Mouse (Mus musculus) midbrain, embryonic 14.5 days (tissue): Measurements from ENCODE around the gene Tbx3. TPM values are rescaled to one million over a fixed set of nuclear protein-coding genes. Genes with fewer than 3 reads are reported as not detected.
A peak's percentile ranks its signal among the peaks of the same experiment; 100 is the strongest.

ENCODE experiments used
- ATAC-seq: fragments of 200-750 bp; cut with Nextera tagmentation; 2 replicates; pipeline ENCODE4 v1.8.0; 2017; ENCODE audit warnings: moderate number of reproducible peaks, moderate library complexity; ENCODE audit not compliant: low FRiP score, low TSS enrichment
- DNase-seq: peaks from one replicate; pipeline ENCODE4 v3.0.0-alpha.2; 2015
- H3K27ac ChIP-seq: fragments of 300-500 bp; sonication (generic); replicated peaks from 2 replicates; pipeline ENCODE4 v1.5.1; 2014; ENCODE audit warnings: mild to moderate bottlenecking, low read depth, low read length, moderate library complexity
- H3K27me3 ChIP-seq: fragments of 300-500 bp; sonication (generic); 2 replicates; pipeline ENCODE4 v1.6.1; 2014; ENCODE audit warnings: low read length, control low read depth, mixed read lengths; ENCODE audit not compliant: control insufficient read depth, insufficient read depth
- H3K36me3 ChIP-seq: fragments of 300-500 bp; sonication (generic); 2 replicates; pipeline ENCODE4 v1.6.1; 2014; ENCODE audit warnings: low read length, control low read depth; ENCODE audit not compliant: control insufficient read depth, insufficient read depth
- H3K4me1 ChIP-seq: fragments of 300-500 bp; sonication (generic); 2 replicates; pipeline ENCODE4 v1.6.1; 2014; ENCODE audit warnings: mild to moderate bottlenecking, antibody characterized with exemption, low read length, control low read depth; ENCODE audit not compliant: control insufficient read depth, insufficient read depth
- H3K4me2 ChIP-seq: fragments of 300-500 bp; sonication (generic); 2 replicates; pipeline ENCODE4 v1.6.1; 2014; ENCODE audit warnings: mild to moderate bottlenecking, low read length, moderate library complexity
- H3K4me3 ChIP-seq: fragments of 300-500 bp; sonication (generic); replicated peaks from 2 replicates; pipeline ENCODE4 v1.5.1; 2014; ENCODE audit warnings: low read depth, low read length
- H3K9ac ChIP-seq: fragments of 300-500 bp; sonication (generic); replicated peaks from 2 replicates; pipeline ENCODE4 v1.6.1; 2014; ENCODE audit warnings: mild to moderate bottlenecking, low read length, moderate library complexity
- H3K9me3 ChIP-seq: fragments of 300-500 bp; sonication (generic); 2 replicates; pipeline ENCODE4 v1.6.1; 2016; ENCODE audit warnings: low read length, control low read depth, mixed read lengths; ENCODE audit not compliant: control insufficient read depth
- WGBS: fragments of 180-500 bp; shearing (Covaris S2); extraction: QIAGEN DNeasy Blood & Tissue Kit; methylation state at CpG from one replicate; pipeline ENCODE4 v1.1.7; 2014; 5-methylcytosine and 5-hydroxymethylcytosine counted together
- polyA plus RNA-seq: library from polyadenylated mRNA; unstranded; fragments of >200 nt; fragmentation: Nextera tagmentation; extraction: Ambion mirVana; gene quantifications from 2 replicates; pipeline ENCODE4 v1.2.1, GENCODE M21; 2014

Tbx3 gene
- polyA plus RNA-seq, 1 experiment from 2014 or later = 2.4 TPM

GRCm38 (mm10) chr5:119681011-119681832, 10.8 kb downstream of the Tbx3 start:
- ATAC-seq = no peak
- no peaks in the 10 kb centered on the region for H3K9me3 ChIP-seq
- H3K27ac ChIP-seq = no peak overlapping the region
- H3K4me3 ChIP-seq = no peak overlapping the region
- H3K36me3 ChIP-seq = no peaks in the 10 kb centered on the region
- H3K27me3 ChIP-seq = peaks cover 93% of the 10 kb centered on the region
- no peak for DNase-seq
- no peak overlapping the region for H3K9ac ChIP-seq
- no peak overlapping the region for H3K4me2 ChIP-seq
- WGBS = 5% methylated on average over 8 of the region's 8 CpGs
- H3K4me1 ChIP-seq = no peaks in the 10 kb centered on the region

- H3K27me3 ChIP-seq = peaks cover 93% of the 10 kb centered on the region
- no peak overlapping the region for H3K4me2 ChIP-seq
- ATAC-seq (no peak), DNase-seq (no peak)
- 2% methylated on average over 4 of the region's 4 CpGs for WGBS
- H3K4me3 ChIP-seq = no peak overlapping the region
- H3K9ac ChIP-seq = no peak overlapping the region
- H3K4me1 ChIP-seq = no peaks in the 10 kb centered on the region
- no peak overlapping the region for H3K27ac ChIP-seq
- no peaks in the 10 kb centered on the region for H3K36me3 ChIP-seq
- H3K9me3 ChIP-seq = no peaks in the 10 kb centered on the region
These were observed 11.4 kb downstream of the Tbx3 start for GRCm38 (mm10) chr5:119681833-119682210.

- no peak overlapping the region for H3K27ac ChIP-seq
- no peak for DNase-seq
These were observed 12.4 kb downstream of the Tbx3 start for GRCm38 (mm10) chr5:119682646-119683515.

GRCm38 (mm10) chr5:119683861-119684260, 13.4 kb downstream of the Tbx3 start:
- Histone ChIP-seq H3K4me2 (no peak overlapping the region), H3K36me3 (no peaks in the 10 kb centered on the region), H3K9ac (no peak overlapping the region), H3K4me3 (no peak overlapping the region), H3K27ac (no peak overlapping the region), H3K4me1 (no peaks in the 10 kb centered on the region), H3K9me3 (no peaks in the 10 kb centered on the region), H3K27me3 (peaks cover 93% of the 10 kb centered on the region)
- ATAC-seq (no peak), DNase-seq (no peak)
- WGBS = 5% methylated on average over 5 of the region's 5 CpGs

More at GRCm38 (mm10) chr5:119682646-119683515, 12.4 kb downstream of the Tbx3 start:
- peaks cover 93% of the 10 kb centered on the region for H3K27me3 ChIP-seq
- H3K9me3 ChIP-seq = no peaks in the 10 kb centered on the region
- ATAC-seq = no peak
- no peak overlapping the region for H3K4me3 ChIP-seq
- under 1% methylated on average over 40 of the region's 40 CpGs for WGBS
- H3K9ac ChIP-seq = no peak overlapping the region
- no peaks in the 10 kb centered on the region for H3K4me1 ChIP-seq
- no peak overlapping the region for H3K4me2 ChIP-seq
- H3K36me3 ChIP-seq = no peaks in the 10 kb centered on the region

- Histone ChIP-seq H3K36me3 (no peaks in the 10 kb centered on the region), H3K4me1 (no peaks in the 10 kb centered on the region), H3K27ac (no peak overlapping the region), H3K27me3 (peaks cover 95% of the 10 kb centered on the region), H3K9ac (no peak overlapping the region), H3K4me2 (no peak overlapping the region), H3K4me3 (no peak overlapping the region), H3K9me3 (no peaks in the 10 kb centered on the region)
- 2% methylated on average over 15 of the region's 15 CpGs for WGBS
- ATAC-seq = no peak
- peak; percentile 71 for DNase-seq
These were observed 14.4 kb downstream of the Tbx3 start for GRCm38 (mm10) chr5:119684701-119685391.

GRCm38 (mm10) chr5:119685446-119686198, 15.2 kb downstream of the Tbx3 start:
- WGBS = under 1% methylated on average over 22 of the region's 22 CpGs

GRCm38 (mm10) chr5:119686199-119686964, 15.9 kb downstream of the Tbx3 start:
- Histone ChIP-seq H3K27me3 (peaks cover 95% of the 10 kb centered on the region), H3K4me2 (peak overlapping the region; percentile 15; the same call in 1 of the 2 replicates), H3K36me3 (no peaks in the 10 kb centered on the region), H3K9me3 (no peaks in the 10 kb centered on the region), H3K4me1 (no peaks in the 10 kb centered on the region), H3K27ac (no peak overlapping the region), H3K4me3 (no peak overlapping the region), H3K9ac (no peak overlapping the region)
- WGBS = under 1% methylated on average over 30 of the region's 30 CpGs
- peak; percentile 66 for DNase-seq
- no peak for ATAC-seq

More at GRCm38 (mm10) chr5:119685446-119686198, 15.2 kb downstream of the Tbx3 start:
- Histone ChIP-seq H3K27ac (no peak overlapping the region), H3K4me1 (no peaks in the 10 kb centered on the region), H3K9me3 (no peaks in the 10 kb centered on the region), H3K4me2 (no peak overlapping the region; the same call in 1 of the 2 replicates), H3K27me3 (peaks cover 95% of the 10 kb centered on the region), H3K4me3 (no peak overlapping the region), H3K9ac (no peak overlapping the region), H3K36me3 (no peaks in the 10 kb centered on the region)
- DNase-seq (no peak), ATAC-seq (no peak)
